Mouse (Mus musculus): Measurements from ENCODE around the gene Ctbp2. TPM values are rescaled to one million over a fixed set of nuclear protein-coding genes. Genes with fewer than 3 reads are reported as not detected.

Ctbp2 gene
- total and polyA plus RNA-seq, 3 experiments, result 74.9 to 90.7 TPM; not detected in 1

- no peaks in the 10 kb centered on the region for H3K27me3 ChIP-seq (ENCODE audit: control insufficient read depth in 1 of 2, insufficient read depth in 2 of 2, low read length in 2 of 2)
- H3K9me3 ChIP-seq (replicated peaks; ENCODE audit: insufficient read depth, low read length), result no peaks in the 10 kb centered on the region
- DNase-seq (ENCODE audit: low read depth, low spot score), result no peak
- H3K9ac ChIP-seq (ENCODE audit: control insufficient read depth, low read depth, low read length, poor library complexity, severe bottlenecking), result no peak overlapping the region
- TF ChIP-seq HCFC1 (IDR thresholded peaks at IDR 0.05; ENCODE audit: low read depth, low read length) (no peak), POLR2AphosphoS5 (IDR thresholded peaks at IDR 0.05; ENCODE audit: borderline replicate concordance, low read depth, low read length) (no peak), MYB (IDR thresholded peaks at IDR 0.05; ENCODE audit: low read depth, low read length) (no peak), RAD21 (IDR thresholded peaks at IDR 0.05; ENCODE audit: low read depth, low read length) (no peak), ETS1 (IDR thresholded peaks at IDR 0.05; ENCODE audit: low read depth, low read length) (no peak), E2F4 (IDR thresholded peaks at IDR 0.05; ENCODE audit: borderline replicate concordance, low read depth, low read length) (no peak), CHD1 (IDR thresholded peaks at IDR 0.05; ENCODE audit: low read depth, low read length) (no peak), ZC3H11A (IDR thresholded peaks at IDR 0.05; ENCODE audit: low read depth, low read length) (no peak), CTCF (IDR thresholded peaks at IDR 0.05 in 2 of 3, conservative IDR thresholded peaks at IDR 0.05 in 1 of 3; ENCODE audit: control insufficient read depth in 1 of 3, insufficient read depth in 1 of 3, low read depth in 2 of 3, low read length in 3 of 3, poor library complexity in 1 of 3, severe bottlenecking in 1 of 3) (no peak), TCF12 (IDR thresholded peaks at IDR 0.05; ENCODE audit: low read depth, low read length) (no peak), RCOR1 (IDR thresholded peaks at IDR 0.05; ENCODE audit: low read depth, low read length) (no peak), BHLHE40 (IDR thresholded peaks at IDR 0.05; ENCODE audit: borderline replicate concordance, low read depth, low read length) (no peak), USF2 (IDR thresholded peaks at IDR 0.05; ENCODE audit: borderline replicate concordance in 1 of 2, insufficient read depth in 1 of 2, low read depth in 1 of 2, low read length in 2 of 2) (no peak), CHD2 (IDR thresholded peaks at IDR 0.05; ENCODE audit: low read length) (no peak), NELFE (IDR thresholded peaks at IDR 0.05; ENCODE audit: low read depth, low read length) (no peak), MYC (IDR thresholded peaks at IDR 0.05; ENCODE audit: low read depth, low read length) (no peak), GABPA (IDR thresholded peaks at IDR 0.05; ENCODE audit: low read depth, low read length) (no peak)
- H3K27ac ChIP-seq (ENCODE audit: control insufficient read depth, low read depth, low read length), result no peak overlapping the region
- peaks cover 2 to 6% of the 10 kb centered on the region in 2 experiments; a peak in 3 of 4 replicates for H3K36me3 ChIP-seq (ENCODE audit: control insufficient read depth in 1 of 2, insufficient read depth in 2 of 2, low read length in 2 of 2)
- H3K4me1 ChIP-seq (ENCODE audit: control insufficient read depth in 1 of 2, insufficient read depth in 2 of 2, low read length in 2 of 2), result no peaks in the 10 kb centered on the region
- no peak overlapping the region for H3K4me3 ChIP-seq (ENCODE audit: control insufficient read depth in 1 of 2, insufficient read depth in 1 of 2, low read depth in 2 of 2, low read length in 2 of 2)
- peaks cover 5% of the 10 kb centered on the region; the same call in 1 of the 2 replicates for H3K79me2 ChIP-seq (ENCODE audit: control insufficient read depth, insufficient read depth, low read length, poor library complexity)
These were observed 64.5 kb downstream of the Ctbp2 start for GRCm38 (mm10) chr7:133059517-133060104.

GRCm38 (mm10) chr7:133059150-133059509 lies 65.0 kb downstream of the Ctbp2 start:
- H3K9me3 ChIP-seq (replicated peaks; ENCODE audit: insufficient read depth, low read length), result no peaks in the 10 kb centered on the region
- peaks cover 3 to 7% of the 10 kb centered on the region in 2 experiments; a peak in 3 of 4 replicates for H3K36me3 ChIP-seq (ENCODE audit: control insufficient read depth in 1 of 2, insufficient read depth in 2 of 2, low read length in 2 of 2)
- H3K9ac ChIP-seq (ENCODE audit: control insufficient read depth, low read depth, low read length, poor library complexity, severe bottlenecking), result no peak overlapping the region
- no peak for DNase-seq (ENCODE audit: low read depth, low spot score)
- no peak for TF ChIP-seq KAT2A (conservative IDR thresholded peaks at IDR 0.05; ENCODE audit: low read depth, low read length)
- no peak for TF ChIP-seq POLR2AphosphoS2 (IDR thresholded peaks at IDR 0.05; ENCODE audit: low read length)
- TF ChIP-seq MXI1 (IDR thresholded peaks at IDR 0.05; ENCODE audit: low read depth, low read length), result no peak
- no peak for TF ChIP-seq RCOR1 (IDR thresholded peaks at IDR 0.05; ENCODE audit: low read depth, low read length)
- no peak for TF ChIP-seq NRF1 (IDR thresholded peaks at IDR 0.05; ENCODE audit: insufficient read depth, low read depth, low read length, poor library complexity, severe bottlenecking)
- TF ChIP-seq MAX (IDR thresholded peaks at IDR 0.05; ENCODE audit: low read length), result no peak
- no peak for TF ChIP-seq SMC3 (IDR thresholded peaks at IDR 0.05; ENCODE audit: low read depth, low read length)
- no peak for TF ChIP-seq TAL1 (IDR thresholded peaks at IDR 0.05; ENCODE audit: low read length)
- no peak for TF ChIP-seq ZC3H11A (IDR thresholded peaks at IDR 0.05; ENCODE audit: low read depth, low read length)
- TF ChIP-seq ZMIZ1 (IDR thresholded peaks at IDR 0.05; ENCODE audit: low read depth, low read length), result no peak
- no peak for TF ChIP-seq MEF2A (IDR thresholded peaks at IDR 0.05; ENCODE audit: extremely low read depth, insufficient replicate concordance, low read depth, low read length, poor library complexity, severe bottlenecking)
- TF ChIP-seq MYC (IDR thresholded peaks at IDR 0.05; ENCODE audit: low read depth, low read length), result no peak
- TF ChIP-seq RAD21 (IDR thresholded peaks at IDR 0.05; ENCODE audit: low read depth, low read length), result no peak
- TF ChIP-seq GATA1 (IDR thresholded peaks at IDR 0.05; ENCODE audit: low read depth, low read length), result no peak
- TF ChIP-seq TCF12 (IDR thresholded peaks at IDR 0.05; ENCODE audit: low read depth, low read length), result no peak
- no peak for TF ChIP-seq BHLHE40 (IDR thresholded peaks at IDR 0.05; ENCODE audit: borderline replicate concordance, low read depth, low read length)
- TF ChIP-seq NELFE (IDR thresholded peaks at IDR 0.05; ENCODE audit: low read depth, low read length), result no peak
- TF ChIP-seq JUND (IDR thresholded peaks at IDR 0.05; ENCODE audit: low read depth, low read length), result no peak
- TF ChIP-seq USF2 (IDR thresholded peaks at IDR 0.05; ENCODE audit: borderline replicate concordance in 1 of 2, insufficient read depth in 1 of 2, low read depth in 1 of 2, low read length in 2 of 2), result no peak
- no peak for TF ChIP-seq CHD1 (IDR thresholded peaks at IDR 0.05; ENCODE audit: low read depth, low read length)
- H3K4me3 ChIP-seq (ENCODE audit: control insufficient read depth in 1 of 2, insufficient read depth in 1 of 2, low read depth in 2 of 2, low read length in 2 of 2), result no peak overlapping the region
- no peak overlapping the region for H3K27ac ChIP-seq (ENCODE audit: control insufficient read depth, low read depth, low read length)
- peaks cover 5% of the 10 kb centered on the region; the same call in 1 of the 2 replicates for H3K79me2 ChIP-seq (ENCODE audit: control insufficient read depth, insufficient read depth, low read length, poor library complexity)
- H3K27me3 ChIP-seq (ENCODE audit: control insufficient read depth in 1 of 2, insufficient read depth in 2 of 2, low read length in 2 of 2), result no peaks in the 10 kb centered on the region
- H3K4me1 ChIP-seq (ENCODE audit: control insufficient read depth in 1 of 2, insufficient read depth in 2 of 2, low read length in 2 of 2), result no peaks in the 10 kb centered on the region
